Mouse (Mus musculus) olfactory bulb, adult 2 months (tissue): ENCODE data around the gene Edaradd. TPM values are rescaled to one million over a fixed set of nuclear protein-coding genes. Genes with fewer than 3 reads are reported as not detected.

ENCODE experiments used
- H3K27ac ChIP-seq: fragments of 200-500 bp; 2 replicates; pipeline ENCODE4 v1.5.1; 2012; ENCODE audit warnings: low read depth, low read length; ENCODE audit not compliant: insufficient read depth
- H3K4me1 ChIP-seq: fragments of 200-500 bp; 2 replicates; pipeline ENCODE4 v1.6.1; 2012; ENCODE audit warnings: low read length; ENCODE audit not compliant: control insufficient read depth, insufficient read depth
- H3K4me3 ChIP-seq: fragments of 200-500 bp; 2 replicates; pipeline ENCODE4 v1.5.1; 2012; ENCODE audit warnings: mild to moderate bottlenecking, low read depth, low read length, moderate library complexity; ENCODE audit not compliant: insufficient read depth
- CTCF ChIP-seq: fragments of 200-500 bp; IDR thresholded peaks from 2 replicates; pipeline ENCODE4 v1.5.1; 2012; ENCODE audit warnings: low read depth, mild to moderate bottlenecking, low read length, moderate library complexity; ENCODE audit not compliant: insufficient read depth
- POLR2A ChIP-seq: fragments of 200-500 bp; IDR thresholded peaks from 2 replicates; pipeline ENCODE4 v1.6.1; 2012; ENCODE audit warnings: mild to moderate bottlenecking, low read depth, low read length, moderate library complexity; ENCODE audit not compliant: insufficient read depth
- whole genome bisulfite sequencing: fragments of 180-500 bp; shearing (Covaris S2); methylation state at CpG from one replicate; pipeline ENCODE4 v1.1.7; 2018; 5-methylcytosine and 5-hydroxymethylcytosine counted together
- polyA plus RNA-seq: library from polyadenylated mRNA; stranded (reverse); fragments of >200 nt; gene quantifications from 2 replicates; pipeline ENCODE4 v1.2.4, GENCODE M21; 2012; ENCODE audit warnings: low replicate concordance; ENCODE audit not compliant: missing spikeins, insufficient read depth, insufficient read length

Gene Edaradd
- polyA plus RNA-seq, 1 experiment: not detected

- Histone ChIP-seq H3K4me3 (no peak overlapping the region), H3K4me1 (no peaks in the 10 kb centered on the region; the same call in 1 of the 2 replicates), H3K27ac (no peak overlapping the region)
- no peak for TF ChIP-seq CTCF
- WGBS: 60% methylated on average over 4 of the region's 4 CpGs
Observed at GRCm38 (mm10) chr13:12502665-12503237, 17.5 kb downstream of the Edaradd start.

- Histone ChIP-seq H3K4me3 (no peak overlapping the region), H3K27ac (no peak overlapping the region), H3K4me1 (no peaks in the 10 kb centered on the region; the same call in 1 of the 2 replicates)
- TF ChIP-seq CTCF: no peak
- no peak for TF ChIP-seq POLR2A
- 79% methylated on average over 7 of the region's 7 CpGs for WGBS
Observed at GRCm38 (mm10) chr13:12499107-12499506, 21.1 kb downstream of the Edaradd start.

DNA sequence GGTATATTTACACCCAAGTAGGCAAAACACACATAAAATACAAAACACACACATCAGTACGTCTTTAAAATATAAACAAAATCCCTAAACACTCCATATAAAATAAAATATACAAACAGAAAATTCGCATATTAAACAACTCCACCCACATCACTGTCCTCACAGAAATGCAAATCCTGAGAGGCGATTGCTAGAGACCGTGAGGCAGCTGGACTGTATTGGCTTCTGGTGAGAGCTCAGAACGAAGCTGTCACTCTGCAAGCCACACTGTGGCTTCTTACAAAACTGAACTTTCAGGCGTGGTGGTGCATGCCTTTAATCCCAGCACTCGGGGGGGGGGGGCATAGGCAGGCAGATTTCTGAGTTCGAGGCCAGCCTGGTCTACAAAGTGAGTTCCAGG lies 22.4 kb downstream of the Edaradd start:
- Histone ChIP-seq H3K4me1 (no peaks in the 10 kb centered on the region), H3K4me3 (no peak overlapping the region), H3K27ac (no peak overlapping the region)
- 72% methylated on average over 8 of the region's 8 CpGs for WGBS
- TF ChIP-seq POLR2A: no peak
- no peak for TF ChIP-seq CTCF

- TF ChIP-seq CTCF: no peak
- TF ChIP-seq POLR2A: no peak
- 47% methylated on average over 9 of the region's 9 CpGs for WGBS
- no peak overlapping the region for H3K27ac ChIP-seq
Observed at GRCm38 (mm10) chr13:12494750-12495149, 25.5 kb downstream of the Edaradd start.

GRCm38 (mm10) chr13:12492515-12492914 lies 27.7 kb downstream of the Edaradd start:
- no peak for TF ChIP-seq CTCF
- no peak for TF ChIP-seq POLR2A
- 98% methylated on average over 3 of the region's 3 CpGs for WGBS
- H3K4me1 ChIP-seq: no peaks in the 10 kb centered on the region

More at GRCm38 (mm10) chr13:12494750-12495149, 25.5 kb downstream of the Edaradd start:
- H3K4me3 ChIP-seq: no peak overlapping the region
- H3K4me1 ChIP-seq: no peaks in the 10 kb centered on the region

DNA sequence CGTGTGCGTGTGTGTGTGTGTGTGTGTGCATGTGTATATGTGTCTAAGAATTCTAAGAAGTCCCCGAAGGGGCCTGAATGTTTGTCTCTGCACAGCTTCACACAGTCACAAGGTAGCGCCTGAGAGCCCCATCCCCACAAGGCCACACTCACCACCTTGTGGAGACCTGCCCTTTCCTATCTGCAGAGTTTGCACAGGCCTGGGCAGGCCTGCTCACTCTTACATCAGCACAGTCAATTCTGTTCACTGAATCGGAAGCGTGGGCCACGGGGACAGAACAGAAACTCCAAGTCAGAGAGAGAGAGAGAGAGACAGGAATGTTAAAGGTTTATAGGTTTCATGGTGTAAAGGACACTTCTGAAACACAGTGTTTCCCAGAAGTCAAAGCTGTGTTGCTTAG lies 34.6 kb downstream of the Edaradd start:
- 70% methylated on average over 7 of the region's 7 CpGs for whole genome bisulfite sequencing
- H3K4me1 ChIP-seq: no peaks in the 10 kb centered on the region
- no peak for TF ChIP-seq POLR2A
- no peak for TF ChIP-seq CTCF
- no peak overlapping the region for H3K4me3 ChIP-seq
- H3K27ac ChIP-seq: no peak overlapping the region

More at GRCm38 (mm10) chr13:12492515-12492914, 27.7 kb downstream of the Edaradd start:
- no peak overlapping the region for H3K27ac ChIP-seq
- no peak overlapping the region for H3K4me3 ChIP-seq

- 52% methylated on average over 2 of the region's 2 CpGs for WGBS
- H3K4me1 ChIP-seq: no peaks in the 10 kb centered on the region
- H3K27ac ChIP-seq: no peak overlapping the region
- H3K4me3 ChIP-seq: no peak overlapping the region
- TF ChIP-seq CTCF (no peak), POLR2A (no peak)
Observed at GRCm38 (mm10) chr13:12485197-12485596, 35.0 kb downstream of the Edaradd start.

DNA sequence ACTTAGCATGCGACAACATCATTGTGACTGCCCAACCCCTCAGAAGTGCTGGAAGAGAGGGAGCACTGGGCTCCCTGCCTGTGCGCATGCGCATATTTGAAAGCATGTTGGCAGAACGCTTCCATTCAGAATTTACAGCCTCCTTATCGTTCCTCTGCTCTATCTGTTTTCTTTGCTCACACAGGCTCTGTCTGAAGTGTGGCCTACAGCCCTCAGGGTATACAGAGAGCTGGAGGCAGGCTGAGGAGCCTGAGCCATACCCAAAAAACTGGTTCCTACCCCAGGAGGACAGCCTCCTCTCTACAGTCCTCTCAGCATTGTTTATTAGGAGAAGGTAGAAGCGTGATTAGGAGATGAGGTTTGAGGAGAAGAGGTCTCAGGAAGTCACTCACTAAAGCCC lies 40.4 kb downstream of the Edaradd start:
- TF ChIP-seq CTCF (no peak), POLR2A (no peak)
- no peak overlapping the region for H3K27ac ChIP-seq
- no peaks in the 10 kb centered on the region for H3K4me1 ChIP-seq
- no peak overlapping the region for H3K4me3 ChIP-seq
- 69% methylated on average over 6 of the region's 6 CpGs for WGBS

GRCm38 (mm10) chr13:12478301-12478700 lies 41.9 kb downstream of the Edaradd start:
- no peaks in the 10 kb centered on the region for H3K4me1 ChIP-seq
- no peak overlapping the region for H3K27ac ChIP-seq
- TF ChIP-seq POLR2A: no peak
- TF ChIP-seq CTCF: no peak
- H3K4me3 ChIP-seq: no peak overlapping the region
- 80% methylated on average over 15 of the region's 15 CpGs for WGBS
